Mouse (Mus musculus) embryonic facial prominence, embryonic 11.5 days (tissue): ENCODE data around the gene Tatdn2. TPM values are rescaled to one million over a fixed set of nuclear protein-coding genes. Genes with fewer than 3 reads are reported as not detected.

Experiments
- ATAC-seq: fragments of 200-750 bp; cut with Nextera tagmentation; replicated peaks from 2 replicates; pipeline ENCODE4 v1.8.0; 2017; ENCODE audit warnings: low read depth; ENCODE audit not compliant: insufficient number of reproducible peaks, low FRiP score, low TSS enrichment
- DNase-seq: peaks from one replicate; pipeline ENCODE4 v3.0.0-alpha.2; 2015; ENCODE audit warnings: low spot score
- H3K27ac ChIP-seq: fragments of 300-500 bp; sonication (generic); replicated peaks from 2 replicates; pipeline ENCODE4 v1.5.1; 2014; ENCODE audit warnings: mild to moderate bottlenecking, low read depth, low read length, control low read depth
- H3K27me3 ChIP-seq: fragments of 300-500 bp; sonication (generic); 2 replicates; pipeline ENCODE4 v1.6.1; 2014; ENCODE audit warnings: mild to moderate bottlenecking, low read length, moderate library complexity, mixed read lengths; ENCODE audit not compliant: control insufficient read depth, insufficient read depth
- H3K36me3 ChIP-seq: fragments of 300-500 bp; sonication (generic); replicated peaks from 2 replicates; pipeline ENCODE4 v1.6.1; 2014; ENCODE audit warnings: low read depth, mild to moderate bottlenecking, low read length, moderate library complexity, mixed read lengths; ENCODE audit not compliant: control insufficient read depth, insufficient read depth
- H3K4me1 ChIP-seq: fragments of 300-500 bp; sonication (generic); 2 replicates; pipeline ENCODE4 v1.6.1; 2014; ENCODE audit warnings: low read length, mixed read lengths; ENCODE audit not compliant: control insufficient read depth, insufficient read depth
- H3K4me2 ChIP-seq: fragments of 300-500 bp; sonication (generic); 2 replicates; pipeline ENCODE4 v1.6.1; 2014; ENCODE audit warnings: low read depth, mild to moderate bottlenecking, control low read depth, low read length, moderate library complexity
- H3K4me3 ChIP-seq: fragments of 300-500 bp; sonication (generic); 2 replicates; pipeline ENCODE4 v1.5.1; 2014; ENCODE audit warnings: low read depth, low read length, control low read depth
- H3K9ac ChIP-seq: fragments of 300-500 bp; sonication (generic); replicated peaks from 2 replicates; pipeline ENCODE4 v1.6.1; 2014; ENCODE audit warnings: mild to moderate bottlenecking, control low read depth, low read length
- H3K9me3 ChIP-seq: fragments of 300-500 bp; sonication (generic); replicated peaks from 2 replicates; pipeline ENCODE4 v1.6.1; 2016; ENCODE audit warnings: mild to moderate bottlenecking, low read length, inconsistent platforms, mixed read lengths; ENCODE audit not compliant: control insufficient read depth
- WGBS: fragments of 180-500 bp; shearing (Covaris S2); extraction: QIAGEN DNeasy Blood & Tissue Kit; methylation state at CpG from one replicate; pipeline ENCODE4 v1.1.7; 2014; 5-methylcytosine and 5-hydroxymethylcytosine counted together
- polyA plus RNA-seq: library from polyadenylated mRNA; unstranded; fragments of >200 nt; fragmentation: Nextera tagmentation; extraction: Ambion mirVana; gene quantifications from 2 replicates; pipeline ENCODE4 v1.2.1, GENCODE M21; 2014

The Tatdn2 gene
- polyA plus RNA-seq, 1 experiment from 2014 or later: 0.84 TPM

- Histone ChIP-seq H3K9me3 (no peaks in the 10 kb centered on the region), H3K9ac (no peak overlapping the region), H3K27ac (no peak overlapping the region), H3K27me3 (no peaks in the 10 kb centered on the region), H3K4me3 (no peak overlapping the region), H3K4me2 (no peak overlapping the region), H3K4me1 (no peaks in the 10 kb centered on the region), H3K36me3 (peaks cover 4% of the 10 kb centered on the region)
- no peak for DNase-seq
- ATAC-seq: no peak
- 93% methylated on average over 2 of the region's 2 CpGs for WGBS
Measured at GRCm38 (mm10) chr6:113714276-113714675, 17.4 kb downstream of the Tatdn2 start.

- H3K9ac ChIP-seq: no peak overlapping the region
- H3K27me3 ChIP-seq: no peaks in the 10 kb centered on the region
- no peak overlapping the region for H3K27ac ChIP-seq
- 78% methylated on average over 1 of the region's 1 CpGs for WGBS
- DNase-seq: no peak
- peaks cover 3% of the 10 kb centered on the region for H3K36me3 ChIP-seq
- H3K4me1 ChIP-seq: no peaks in the 10 kb centered on the region
- no peak overlapping the region for H3K4me3 ChIP-seq
- no peak for ATAC-seq
- no peaks in the 10 kb centered on the region for H3K9me3 ChIP-seq
- no peak overlapping the region for H3K4me2 ChIP-seq
Measured at GRCm38 (mm10) chr6:113714797-113715196, 17.9 kb downstream of the Tatdn2 start.

- Histone ChIP-seq H3K9ac (no peak overlapping the region), H3K27me3 (no peaks in the 10 kb centered on the region), H3K4me3 (no peak overlapping the region), H3K9me3 (no peaks in the 10 kb centered on the region), H3K36me3 (no peaks in the 10 kb centered on the region; the same call in none of the 2 replicates), H3K4me2 (no peak overlapping the region), H3K4me1 (no peaks in the 10 kb centered on the region), H3K27ac (no peak overlapping the region)
- ATAC-seq (no peak), DNase-seq (no peak)
- 99% methylated on average over 3 of the region's 3 CpGs for WGBS
Measured at GRCm38 (mm10) chr6:113717541-113717940, 20.7 kb downstream of the Tatdn2 start.

GRCm38 (mm10) chr6:113719878-113720277, 23.0 kb downstream of the Tatdn2 start, which contains the start of gene Ghrl:
Gene Ghrl (minus strand): TSS chr6:113719880.
- Histone ChIP-seq H3K27me3 (no peaks in the 10 kb centered on the region), H3K36me3 (no peaks in the 10 kb centered on the region; the same call in 1 of the 2 replicates), H3K4me3 (no peak within 1 kb of the TSS), H3K9ac (no peak within 1 kb of the TSS), H3K27ac (no peak within 1 kb of the TSS), H3K4me2 (no peak within 1 kb of the TSS), H3K4me1 (no peaks in the 10 kb centered on the region), H3K9me3 (no peaks in the 10 kb centered on the region)
- 98% methylated on average over 3 of the region's 3 CpGs for WGBS
- no peak for ATAC-seq
- no peak for DNase-seq

GRCm38 (mm10) chr6:113721061-113721460, 24.2 kb downstream of the Tatdn2 start:
- no peak overlapping the region for H3K4me3 ChIP-seq
- no peak overlapping the region for H3K4me2 ChIP-seq
- no peak overlapping the region for H3K27ac ChIP-seq
- no peak for ATAC-seq
- WGBS: 94% methylated on average over 4 of the region's 4 CpGs
- DNase-seq: no peak
- no peaks in the 10 kb centered on the region; the same call in 1 of the 2 replicates for H3K36me3 ChIP-seq
- no peaks in the 10 kb centered on the region for H3K27me3 ChIP-seq
- H3K9ac ChIP-seq: no peak overlapping the region
- H3K9me3 ChIP-seq: no peaks in the 10 kb centered on the region
- H3K4me1 ChIP-seq: no peaks in the 10 kb centered on the region

GRCm38 (mm10) chr6:113728181-113728580, 31.3 kb downstream of the Tatdn2 start:
- no peak for DNase-seq
- no peaks in the 10 kb centered on the region for H3K4me1 ChIP-seq
- ATAC-seq: no peak
- no peaks in the 10 kb centered on the region; the same call in 1 of the 2 replicates for H3K36me3 ChIP-seq
- no peak overlapping the region for H3K27ac ChIP-seq
- no peak overlapping the region for H3K4me3 ChIP-seq
- no peaks in the 10 kb centered on the region for H3K9me3 ChIP-seq
- no peaks in the 10 kb centered on the region for H3K27me3 ChIP-seq
- no peak overlapping the region for H3K4me2 ChIP-seq
- WGBS: 88% methylated on average over 7 of the region's 7 CpGs
- no peak overlapping the region for H3K9ac ChIP-seq

GRCm38 (mm10) chr6:113731296-113731695, 34.4 kb downstream of the Tatdn2 start:
- no peak for DNase-seq
- Histone ChIP-seq H3K27me3 (no peaks in the 10 kb centered on the region), H3K36me3 (peaks cover 3% of the 10 kb centered on the region), H3K4me1 (no peaks in the 10 kb centered on the region), H3K9me3 (no peaks in the 10 kb centered on the region), H3K4me2 (no peak overlapping the region), H3K4me3 (no peak overlapping the region), H3K9ac (no peak overlapping the region), H3K27ac (no peak overlapping the region)
- 98% methylated on average over 3 of the region's 3 CpGs for WGBS
- ATAC-seq: no peak

GRCm38 (mm10) chr6:113737318-113738046, 40.6 kb downstream of the Tatdn2 start:
- Histone ChIP-seq H3K4me1 (no peaks in the 10 kb centered on the region), H3K27me3 (no peaks in the 10 kb centered on the region), H3K27ac (no peak overlapping the region), H3K36me3 (peaks cover 3% of the 10 kb centered on the region), H3K4me2 (no peak overlapping the region), H3K9ac (no peak overlapping the region), H3K4me3 (no peak overlapping the region), H3K9me3 (no peaks in the 10 kb centered on the region)
- ATAC-seq (no peak), DNase-seq (no peak)
- 93% methylated on average over 9 of the region's 9 CpGs for WGBS
